Mouse (Mus musculus) lung, postnatal 0 days (tissue): ENCODE measurements around the gene Lrp6. TPM values are rescaled to one million over a fixed set of nuclear protein-coding genes. Genes with fewer than 3 reads are reported as not detected.
A peak's percentile ranks its signal among the peaks of the same experiment; 100 is the strongest.

Source experiments
- ATAC-seq: fragments of 200-750 bp; cut with Nextera tagmentation; 2 replicates; pipeline ENCODE4 v1.8.0; 2017; ENCODE audit warnings: moderate library complexity
- DNase-seq: peaks from one replicate; pipeline ENCODE4 v3.0.0-alpha.2; 2016; ENCODE audit warnings: low spot score
- H3K27ac ChIP-seq: fragments of 300-500 bp; sonication (generic); 2 replicates; pipeline ENCODE4 v1.5.1; 2014; ENCODE audit warnings: antibody characterized with exemption, mild to moderate bottlenecking, low read length, mixed read lengths
- H3K27me3 ChIP-seq: fragments of 300-500 bp; sonication (generic); replicated peaks from 2 replicates; pipeline ENCODE4 v1.6.1; 2014; ENCODE audit warnings: low read length, mixed read lengths; ENCODE audit not compliant: insufficient read depth
- H3K36me3 ChIP-seq: fragments of 300-500 bp; sonication (generic); 2 replicates; pipeline ENCODE4 v1.6.1; 2014; ENCODE audit warnings: low read length, mixed read lengths; ENCODE audit not compliant: insufficient read depth
- H3K4me1 ChIP-seq: fragments of 300-500 bp; sonication (generic); 2 replicates; pipeline ENCODE4 v1.6.1; 2014; ENCODE audit warnings: antibody characterized with exemption, low read depth, low read length, mixed read lengths; ENCODE audit not compliant: insufficient read depth
- H3K4me2 ChIP-seq: fragments of 300-500 bp; sonication (generic); replicated peaks from 2 replicates; pipeline ENCODE4 v1.6.1; 2014; ENCODE audit warnings: low read depth, mild to moderate bottlenecking, low read length, moderate library complexity, mixed read lengths
- H3K4me3 ChIP-seq: fragments of 300-500 bp; sonication (generic); 2 replicates; pipeline ENCODE4 v1.5.1; 2014; ENCODE audit warnings: low read depth, low read length
- H3K9ac ChIP-seq: fragments of 300-500 bp; sonication (generic); replicated peaks from 2 replicates; pipeline ENCODE4 v1.6.1; 2014; ENCODE audit warnings: low read depth, mild to moderate bottlenecking
- H3K9me3 ChIP-seq: fragments of 300-500 bp; sonication (generic); 2 replicates; pipeline ENCODE4 v1.6.1; 2016; ENCODE audit warnings: low read length, mixed read lengths
- CTCF ChIP-seq: IDR thresholded peaks from 2 replicates; pipeline ENCODE4 v1.5.1; 2016; ENCODE audit warnings: antibody characterized with exemption, mild to moderate bottlenecking
- EP300 ChIP-seq: IDR thresholded peaks from 2 replicates; pipeline ENCODE4 v1.6.1; 2016; ENCODE audit warnings: antibody characterized with exemption, mild to moderate bottlenecking, control low read depth
- WGBS: fragments of 180-500 bp; shearing (Covaris S2); extraction: QIAGEN DNeasy Blood & Tissue Kit; methylation state at CpG from one replicate; pipeline ENCODE4 v1.1.7; 2014; 5-methylcytosine and 5-hydroxymethylcytosine counted together
- polyA plus RNA-seq: library from polyadenylated mRNA; unstranded; fragments of >200 nt; fragmentation: Nextera tagmentation; extraction: Ambion mirVana; gene quantifications from 2 replicates; pipeline ENCODE4 v1.2.1, GENCODE M21; 2015

Gene Lrp6
- polyA plus RNA-seq, 1 experiment from 2014 or later, result 17.0 TPM

GRCm38 (mm10) chr6:134599239-134599638 is 32.5 kb upstream of the Lrp6 start:
- Histone ChIP-seq H3K27me3 (no peaks in the 10 kb centered on the region), H3K36me3 (no peaks in the 10 kb centered on the region), H3K9ac (no peak overlapping the region), H3K27ac (no peak overlapping the region), H3K4me1 (no peaks in the 10 kb centered on the region; the same call in 1 of the 2 replicates), H3K4me3 (no peak overlapping the region), H3K9me3 (no peaks in the 10 kb centered on the region), H3K4me2 (no peak overlapping the region)
- WGBS, result 53% methylated on average over 1 of the region's 1 CpGs
- DNase-seq, result no peak
- no peak for TF ChIP-seq CTCF
- TF ChIP-seq EP300, result no peak
- no peak for ATAC-seq

- no peaks in the 10 kb centered on the region; the same call in 1 of the 2 replicates for H3K4me1 ChIP-seq
- no peak for ATAC-seq
- no peak overlapping the region for H3K27ac ChIP-seq
- no peaks in the 10 kb centered on the region for H3K27me3 ChIP-seq
- TF ChIP-seq CTCF (no peak), EP300 (no peak)
- no peaks in the 10 kb centered on the region for H3K36me3 ChIP-seq
- 73% methylated on average over 6 of the region's 6 CpGs for WGBS
- no peak for DNase-seq
- no peak overlapping the region for H3K4me2 ChIP-seq
- no peaks in the 10 kb centered on the region for H3K9me3 ChIP-seq
- no peak overlapping the region for H3K9ac ChIP-seq
- H3K4me3 ChIP-seq, result no peak overlapping the region
These were observed 31.0 kb upstream of the Lrp6 start for GRCm38 (mm10) chr6:134597651-134598229.

- no peaks in the 10 kb centered on the region for H3K36me3 ChIP-seq
- no peak overlapping the region for H3K9ac ChIP-seq
- ATAC-seq, result peak; percentile 82
- 42% methylated on average over 21 of the region's 21 CpGs for WGBS
- H3K9me3 ChIP-seq, result no peaks in the 10 kb centered on the region
- no peaks in the 10 kb centered on the region; the same call in 1 of the 2 replicates for H3K4me1 ChIP-seq
- H3K27ac ChIP-seq, result no peak overlapping the region
- peak; percentile 64 for DNase-seq
- no peak overlapping the region for H3K4me3 ChIP-seq
- H3K27me3 ChIP-seq, result no peaks in the 10 kb centered on the region
- peak overlapping the region; percentile 40 for H3K4me2 ChIP-seq
- TF ChIP-seq CTCF (no peak), EP300 (peak; percentile 79)
These were observed 28.0 kb upstream of the Lrp6 start for GRCm38 (mm10) chr6:134594569-134595442.

GRCm38 (mm10) chr6:134591614-134592013 is 24.8 kb upstream of the Lrp6 start:
- Histone ChIP-seq H3K27ac (no peak overlapping the region), H3K4me2 (no peak overlapping the region), H3K9ac (no peak overlapping the region), H3K4me1 (no peaks in the 10 kb centered on the region; the same call in 1 of the 2 replicates), H3K36me3 (no peaks in the 10 kb centered on the region), H3K27me3 (no peaks in the 10 kb centered on the region), H3K4me3 (no peak overlapping the region), H3K9me3 (no peaks in the 10 kb centered on the region)
- DNase-seq (no peak), ATAC-seq (no peak)
- WGBS, result 88% methylated on average over 2 of the region's 2 CpGs
- no peak for TF ChIP-seq EP300
- no peak for TF ChIP-seq CTCF

GRCm38 (mm10) chr6:134586241-134586640 is 19.5 kb upstream of the Lrp6 start:
- ATAC-seq, result no peak
- no peak for DNase-seq
- H3K4me2 ChIP-seq, result no peak overlapping the region
- no peaks in the 10 kb centered on the region for H3K27me3 ChIP-seq
- TF ChIP-seq CTCF, result no peak
- WGBS, result 76% methylated on average over 5 of the region's 5 CpGs
- H3K9ac ChIP-seq, result no peak overlapping the region
- no peak overlapping the region for H3K27ac ChIP-seq
- no peaks in the 10 kb centered on the region for H3K4me1 ChIP-seq
- no peak overlapping the region for H3K4me3 ChIP-seq
- H3K9me3 ChIP-seq, result no peaks in the 10 kb centered on the region
- H3K36me3 ChIP-seq, result no peaks in the 10 kb centered on the region

GRCm38 (mm10) chr6:134584616-134585015 is 17.9 kb upstream of the Lrp6 start:
- no peak overlapping the region for H3K4me3 ChIP-seq
- H3K27me3 ChIP-seq, result no peaks in the 10 kb centered on the region
- TF ChIP-seq EP300 (no peak), CTCF (no peak)
- H3K36me3 ChIP-seq, result no peaks in the 10 kb centered on the region
- no peak overlapping the region for H3K27ac ChIP-seq
- WGBS, result 97% methylated on average over 2 of the region's 2 CpGs
- no peaks in the 10 kb centered on the region for H3K9me3 ChIP-seq
- no peaks in the 10 kb centered on the region for H3K4me1 ChIP-seq
- no peak for ATAC-seq
- no peak overlapping the region for H3K4me2 ChIP-seq
- DNase-seq, result no peak
- no peak overlapping the region for H3K9ac ChIP-seq
